Mouse (Mus musculus): ENCODE measurements around the gene Krt24. TPM values are rescaled to one million over a fixed set of nuclear protein-coding genes. Genes with fewer than 3 reads are reported as not detected.

Gene Krt24
- polyA plus RNA-seq, 1 experiment from 2014 or later: 0.09 TPM

- Histone ChIP-seq H3K4me1 (replicated peaks) (peaks cover 13% of the 10 kb centered on the region; the same call in 1 of the 2 replicates), H3K9ac (no peak overlapping the region), H3K27me3 (no peaks in the 10 kb centered on the region), H3K27ac (no peak overlapping the region), H3K4me3 (no peak overlapping the region), H3K9me3 (no peaks in the 10 kb centered on the region), H3K4me2 (no peak overlapping the region), H3K36me3 (no peaks in the 10 kb centered on the region)
- whole genome bisulfite sequencing: 69% methylated on average over 4 of the region's 4 CpGs
- ATAC-seq (ENCODE audit: low FRiP score): no peak
These were observed 1.7 kb downstream of the Krt24 start for GRCm38 (mm10) chr11:99283334-99283733.

GRCm38 (mm10) chr11:99281116-99281515 lies 3.9 kb downstream of the Krt24 start:
- no peak overlapping the region for H3K27ac ChIP-seq
- no peaks in the 10 kb centered on the region for H3K36me3 ChIP-seq
- H3K9me3 ChIP-seq: no peaks in the 10 kb centered on the region
- ATAC-seq (ENCODE audit: low FRiP score): no peak
- WGBS: 88% methylated on average over 9 of the region's 9 CpGs
- H3K9ac ChIP-seq: no peak overlapping the region
- H3K4me3 ChIP-seq: no peak overlapping the region
- H3K27me3 ChIP-seq: no peaks in the 10 kb centered on the region
- no peak overlapping the region for H3K4me2 ChIP-seq
- peaks cover 13% of the 10 kb centered on the region; the same call in 1 of the 2 replicates for H3K4me1 ChIP-seq (replicated peaks)

GRCm38 (mm10) chr11:99279986-99280385 lies 5.1 kb downstream of the Krt24 start:
- Histone ChIP-seq H3K27ac (no peak overlapping the region), H3K9me3 (no peaks in the 10 kb centered on the region), H3K36me3 (no peaks in the 10 kb centered on the region), H3K27me3 (no peaks in the 10 kb centered on the region), H3K4me2 (no peak overlapping the region), H3K4me3 (no peak overlapping the region), H3K9ac (no peak overlapping the region), H3K4me1 (replicated peaks) (peaks cover 12% of the 10 kb centered on the region; the same call in 1 of the 2 replicates)
- 68% methylated on average over 5 of the region's 5 CpGs for WGBS
- no peak for ATAC-seq (ENCODE audit: low FRiP score)

- 63% methylated on average over 7 of the region's 7 CpGs for WGBS
- Histone ChIP-seq H3K4me3 (no peak overlapping the region), H3K9ac (no peak overlapping the region), H3K36me3 (no peaks in the 10 kb centered on the region), H3K9me3 (no peaks in the 10 kb centered on the region), H3K4me2 (no peak overlapping the region), H3K27ac (no peak overlapping the region), H3K27me3 (0 out of 2 replicates have a peak, but pooled peaks cover 4% of the 10 kb centered on the region), H3K4me1 (replicated peaks) (no peaks in the 10 kb centered on the region)
- no peak for ATAC-seq (ENCODE audit: low FRiP score)
These were observed 8.3 kb downstream of the Krt24 start for GRCm38 (mm10) chr11:99276786-99277185.

- no peak overlapping the region for H3K27ac ChIP-seq
- no peak overlapping the region for H3K4me3 ChIP-seq
- 0 out of 2 replicates have a peak, but pooled peaks cover 4% of the 10 kb centered on the region for H3K27me3 ChIP-seq
- no peaks in the 10 kb centered on the region for H3K9me3 ChIP-seq
- no peak overlapping the region for H3K9ac ChIP-seq
- no peaks in the 10 kb centered on the region for H3K36me3 ChIP-seq
- no peak overlapping the region for H3K4me2 ChIP-seq
- no peaks in the 10 kb centered on the region for H3K4me1 ChIP-seq (replicated peaks)
- no peak for ATAC-seq (ENCODE audit: low FRiP score)
- whole genome bisulfite sequencing: 80% methylated on average over 6 of the region's 6 CpGs
These were observed 9.4 kb downstream of the Krt24 start for GRCm38 (mm10) chr11:99275624-99276023.

GRCm38 (mm10) chr11:99272721-99273120 lies 12.3 kb downstream of the Krt24 start:
- Histone ChIP-seq H3K9me3 (no peaks in the 10 kb centered on the region), H3K9ac (no peak overlapping the region), H3K27me3 (0 out of 2 replicates have a peak, but pooled peaks cover 4% of the 10 kb centered on the region), H3K4me3 (no peak overlapping the region), H3K36me3 (no peaks in the 10 kb centered on the region), H3K4me1 (replicated peaks) (no peaks in the 10 kb centered on the region), H3K4me2 (no peak overlapping the region), H3K27ac (no peak overlapping the region)
- 80% methylated on average over 4 of the region's 4 CpGs for WGBS
- ATAC-seq (ENCODE audit: low FRiP score): no peak

- H3K4me3 ChIP-seq: no peak overlapping the region
- H3K36me3 ChIP-seq: no peaks in the 10 kb centered on the region
- H3K27me3 ChIP-seq: 0 out of 2 replicates have a peak, but pooled peaks cover 4% of the 10 kb centered on the region
- no peak overlapping the region for H3K27ac ChIP-seq
- H3K9me3 ChIP-seq: no peaks in the 10 kb centered on the region
- 83% methylated on average over 7 of the region's 7 CpGs for WGBS
- H3K4me2 ChIP-seq: no peak overlapping the region
- ATAC-seq (ENCODE audit: low FRiP score): no peak
- no peak overlapping the region for H3K9ac ChIP-seq
- H3K4me1 ChIP-seq (replicated peaks): no peaks in the 10 kb centered on the region; the same call in 1 of the 2 replicates
These were observed 15.9 kb downstream of the Krt24 start for GRCm38 (mm10) chr11:99269192-99269591.

- no peaks in the 10 kb centered on the region; the same call in 1 of the 2 replicates for H3K4me1 ChIP-seq (replicated peaks)
- H3K36me3 ChIP-seq: no peaks in the 10 kb centered on the region
- H3K4me3 ChIP-seq: no peak overlapping the region
- no peaks in the 10 kb centered on the region for H3K27me3 ChIP-seq
- H3K4me2 ChIP-seq: no peak overlapping the region
- no peak overlapping the region for H3K9ac ChIP-seq
- WGBS: 22% methylated on average over 9 of the region's 9 CpGs
- H3K27ac ChIP-seq: no peak overlapping the region
- no peak for ATAC-seq (ENCODE audit: low FRiP score)
- H3K9me3 ChIP-seq: no peaks in the 10 kb centered on the region
These were observed 19.3 kb downstream of the Krt24 start for GRCm38 (mm10) chr11:99265796-99266195.

- no peak overlapping the region for H3K4me3 ChIP-seq
- H3K9me3 ChIP-seq: no peaks in the 10 kb centered on the region
- H3K4me1 ChIP-seq (replicated peaks): no peaks in the 10 kb centered on the region; the same call in 1 of the 2 replicates
- H3K27ac ChIP-seq: no peak overlapping the region
- H3K36me3 ChIP-seq: no peaks in the 10 kb centered on the region
- H3K27me3 ChIP-seq: no peaks in the 10 kb centered on the region
- no peak overlapping the region for H3K4me2 ChIP-seq
- H3K9ac ChIP-seq: no peak overlapping the region
- no peak for ATAC-seq (ENCODE audit: low FRiP score)
- 78% methylated on average over 9 of the region's 9 CpGs for WGBS
These were observed 19.8 kb downstream of the Krt24 start for GRCm38 (mm10) chr11:99265220-99265619.

GRCm38 (mm10) chr11:99256213-99256612 lies 28.8 kb downstream of the Krt24 start:
- Histone ChIP-seq H3K9ac (no peak overlapping the region), H3K36me3 (no peaks in the 10 kb centered on the region), H3K4me1 (replicated peaks) (0 out of 2 replicates have a peak, but pooled peaks cover 4% of the 10 kb centered on the region), H3K27ac (no peak overlapping the region), H3K4me3 (no peak overlapping the region), H3K4me2 (no peak overlapping the region), H3K27me3 (no peaks in the 10 kb centered on the region), H3K9me3 (no peaks in the 10 kb centered on the region)
- WGBS: 73% methylated on average over 4 of the region's 4 CpGs
- no peak for ATAC-seq (ENCODE audit: low FRiP score)

- ATAC-seq (ENCODE audit: low FRiP score): no peak
- no peaks in the 10 kb centered on the region for H3K9me3 ChIP-seq
- no peaks in the 10 kb centered on the region for H3K36me3 ChIP-seq
- H3K4me2 ChIP-seq: no peak overlapping the region
- 0 out of 2 replicates have a peak, but pooled peaks cover 4% of the 10 kb centered on the region for H3K4me1 ChIP-seq (replicated peaks)
- H3K27me3 ChIP-seq: no peaks in the 10 kb centered on the region
- H3K9ac ChIP-seq: no peak overlapping the region
- H3K27ac ChIP-seq: no peak overlapping the region
- 96% methylated on average over 8 of the region's 8 CpGs for WGBS
- no peak overlapping the region for H3K4me3 ChIP-seq
These were observed 29.7 kb downstream of the Krt24 start for GRCm38 (mm10) chr11:99255316-99255715.

- Histone ChIP-seq H3K4me1 (replicated peaks) (0 out of 2 replicates have a peak, but pooled peaks cover 4% of the 10 kb centered on the region), H3K9ac (no peak overlapping the region), H3K4me2 (no peak overlapping the region), H3K36me3 (no peaks in the 10 kb centered on the region), H3K27me3 (no peaks in the 10 kb centered on the region), H3K9me3 (no peaks in the 10 kb centered on the region), H3K27ac (no peak overlapping the region), H3K4me3 (no peak overlapping the region)
- WGBS: 66% methylated on average over 2 of the region's 2 CpGs
- no peak for ATAC-seq (ENCODE audit: low FRiP score)
These were observed 31.2 kb downstream of the Krt24 start for GRCm38 (mm10) chr11:99253893-99254292.

- 0 out of 2 replicates have a peak, but pooled peaks cover 4% of the 10 kb centered on the region for H3K4me1 ChIP-seq (replicated peaks)
- no peaks in the 10 kb centered on the region for H3K9me3 ChIP-seq
- H3K4me3 ChIP-seq: no peak overlapping the region
- no peaks in the 10 kb centered on the region for H3K36me3 ChIP-seq
- H3K27ac ChIP-seq: no peak overlapping the region
- WGBS: 56% methylated on average over 8 of the region's 8 CpGs
- no peak overlapping the region for H3K4me2 ChIP-seq
- H3K9ac ChIP-seq: no peak overlapping the region
- ATAC-seq (ENCODE audit: low FRiP score): no peak
- no peaks in the 10 kb centered on the region for H3K27me3 ChIP-seq
These were observed 32.4 kb downstream of the Krt24 start for GRCm38 (mm10) chr11:99252671-99253070.

All from hindbrain, embryonic 13.5 days (tissue).